Mouse (Mus musculus) limb, embryonic 15.5 days (tissue): ENCODE results near the gene Glrb. TPM values are rescaled to one million over a fixed set of nuclear protein-coding genes. Genes with fewer than 3 reads are reported as not detected.

Experiments
- ATAC-seq: fragments of 200-750 bp; cut with Nextera tagmentation; 2 replicates; pipeline ENCODE4 v1.8.0; 2017; ENCODE audit warnings: low read depth, moderate TSS enrichment; ENCODE audit not compliant: insufficient number of reproducible peaks, low FRiP score, low TSS enrichment
- H3K27ac ChIP-seq: fragments of 300-500 bp; sonication (generic); 2 replicates; pipeline ENCODE4 v1.5.1; 2015; ENCODE audit warnings: moderate library complexity, mild to moderate bottlenecking, inconsistent platforms
- H3K27me3 ChIP-seq: fragments of 300-500 bp; sonication (generic); 2 replicates; pipeline ENCODE4 v1.6.1; 2015; ENCODE audit warnings: inconsistent platforms
- H3K36me3 ChIP-seq: fragments of 300-500 bp; sonication (generic); 2 replicates; pipeline ENCODE4 v1.6.1; 2015; ENCODE audit warnings: inconsistent platforms
- H3K4me1 ChIP-seq: fragments of 300-500 bp; sonication (generic); 2 replicates; pipeline ENCODE4 v1.6.1; 2015; ENCODE audit warnings: inconsistent platforms
- H3K4me2 ChIP-seq: fragments of 300-500 bp; sonication (generic); 2 replicates; pipeline ENCODE4 v1.6.1; 2015; ENCODE audit warnings: mild to moderate bottlenecking, inconsistent platforms
- H3K4me3 ChIP-seq: fragments of 300-500 bp; sonication (generic); 2 replicates; pipeline ENCODE4 v1.5.1; 2015; ENCODE audit warnings: mild to moderate bottlenecking, inconsistent platforms
- H3K9ac ChIP-seq: fragments of 300-500 bp; sonication (generic); 2 replicates; pipeline ENCODE4 v1.6.1; 2015; ENCODE audit warnings: inconsistent platforms
- H3K9me3 ChIP-seq: fragments of 300-500 bp; sonication (generic); 2 replicates; pipeline ENCODE4 v1.6.1; 2016; ENCODE audit warnings: inconsistent platforms
- WGBS: fragments of 180-500 bp; shearing (Covaris S2); methylation state at CpG from one replicate; pipeline ENCODE4 v1.1.7; 2015; 5-methylcytosine and 5-hydroxymethylcytosine counted together
- polyA plus RNA-seq: library from polyadenylated mRNA; unstranded; fragments of >200 nt; fragmentation: Nextera tagmentation; extraction: Ambion mirVana; gene quantifications from 2 replicates; pipeline ENCODE4 v1.2.1, GENCODE M21; 2015

The Glrb gene
- polyA plus RNA-seq, 1 experiment from 2014 or later, result 16.7 TPM

DNA sequence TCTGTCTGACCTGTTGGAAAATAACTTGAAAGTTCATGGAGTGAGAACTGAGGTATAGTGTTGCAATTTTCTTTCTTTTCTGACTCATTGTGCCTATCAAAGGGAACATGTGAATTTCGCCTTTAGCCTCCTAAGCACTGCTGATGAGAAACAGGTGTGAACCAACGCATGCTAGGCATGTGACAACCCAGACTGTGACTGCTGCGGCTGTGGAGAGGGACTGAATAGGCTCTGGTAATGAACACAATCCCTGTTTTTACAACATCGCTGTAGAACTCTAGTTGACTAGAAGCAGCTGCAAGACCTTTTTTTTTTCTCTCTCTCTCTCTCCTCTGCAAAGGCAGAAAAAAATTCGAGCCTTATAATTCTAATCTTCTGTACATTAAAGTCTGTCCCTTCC is 34.9 kb downstream of the Glrb start:
- peak; percentile 71; the same call in 1 of the 2 replicates for ATAC-seq
- Histone ChIP-seq H3K36me3 (no peaks in the 10 kb centered on the region), H3K9ac (no peak overlapping the region), H3K27ac (no peak overlapping the region; the same call in 1 of the 2 replicates), H3K27me3 (no peaks in the 10 kb centered on the region), H3K9me3 (no peaks in the 10 kb centered on the region), H3K4me3 (no peak overlapping the region), H3K4me2 (no peak overlapping the region), H3K4me1 (peaks cover 5% of the 10 kb centered on the region; the same call in 1 of the 2 replicates)
- WGBS, result 14% methylated on average over 5 of the region's 5 CpGs

DNA sequence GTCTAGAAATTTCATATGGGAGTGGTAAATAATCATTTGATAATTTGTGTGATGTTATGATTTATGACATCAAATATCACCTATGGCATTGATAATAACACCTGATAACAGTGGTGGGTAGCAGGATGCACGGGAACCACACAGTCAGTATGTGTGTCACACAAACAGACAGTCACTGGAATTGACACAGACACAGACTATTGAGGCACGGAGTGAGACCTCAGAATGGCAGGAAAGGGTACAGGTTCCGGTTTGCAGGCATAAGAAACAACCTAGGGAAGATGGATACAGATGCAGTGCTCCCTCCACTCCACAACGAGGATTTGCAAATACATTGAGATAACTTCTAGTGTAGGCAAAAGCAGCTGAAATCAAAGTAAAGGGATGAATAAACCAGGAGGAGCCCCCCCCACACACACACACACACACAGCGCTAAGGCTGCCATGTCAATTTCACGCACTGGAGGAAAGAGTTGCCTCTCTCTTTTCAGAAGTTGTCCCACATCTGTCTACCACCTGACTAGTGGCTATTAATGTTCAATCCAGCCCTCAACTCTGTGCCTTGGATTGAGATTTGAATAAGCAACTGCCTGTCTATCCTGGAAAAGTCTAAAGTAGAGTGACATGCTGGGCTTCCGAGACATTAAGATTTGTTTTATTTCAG is 38.6 kb downstream of the Glrb start:
- no peak for ATAC-seq
- WGBS, result 71% methylated on average over 7 of the region's 7 CpGs

DNA sequence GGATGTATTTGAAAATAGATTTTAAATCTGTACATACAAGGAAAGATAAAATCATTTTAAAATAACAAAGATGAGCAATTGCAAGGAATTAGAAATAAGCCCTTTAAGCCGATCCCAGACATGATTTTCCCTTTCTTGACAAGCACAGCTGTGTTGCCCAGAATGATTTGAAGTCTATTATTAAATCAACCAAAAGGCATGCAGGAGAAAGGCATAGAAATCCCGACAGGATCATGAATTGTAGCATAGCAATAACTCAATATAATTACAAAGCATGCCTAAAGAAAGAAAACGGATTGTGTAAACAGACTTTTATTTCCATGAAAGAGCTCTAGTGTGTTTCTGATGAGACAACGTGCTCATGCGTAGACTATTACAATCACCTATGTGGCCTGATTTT is 39.4 kb downstream of the Glrb start:
- WGBS, result 45% methylated on average over 5 of the region's 5 CpGs
- ATAC-seq, result no peak

More for the DNA sequence above, 38.6 kb downstream of the Glrb start:
- Histone ChIP-seq H3K27me3 (no peaks in the 10 kb centered on the region), H3K36me3 (no peaks in the 10 kb centered on the region), H3K27ac (no peak overlapping the region), H3K4me1 (no peaks in the 10 kb centered on the region), H3K4me3 (no peak overlapping the region), H3K9ac (no peak overlapping the region), H3K4me2 (no peak overlapping the region), H3K9me3 (no peaks in the 10 kb centered on the region)

DNA sequence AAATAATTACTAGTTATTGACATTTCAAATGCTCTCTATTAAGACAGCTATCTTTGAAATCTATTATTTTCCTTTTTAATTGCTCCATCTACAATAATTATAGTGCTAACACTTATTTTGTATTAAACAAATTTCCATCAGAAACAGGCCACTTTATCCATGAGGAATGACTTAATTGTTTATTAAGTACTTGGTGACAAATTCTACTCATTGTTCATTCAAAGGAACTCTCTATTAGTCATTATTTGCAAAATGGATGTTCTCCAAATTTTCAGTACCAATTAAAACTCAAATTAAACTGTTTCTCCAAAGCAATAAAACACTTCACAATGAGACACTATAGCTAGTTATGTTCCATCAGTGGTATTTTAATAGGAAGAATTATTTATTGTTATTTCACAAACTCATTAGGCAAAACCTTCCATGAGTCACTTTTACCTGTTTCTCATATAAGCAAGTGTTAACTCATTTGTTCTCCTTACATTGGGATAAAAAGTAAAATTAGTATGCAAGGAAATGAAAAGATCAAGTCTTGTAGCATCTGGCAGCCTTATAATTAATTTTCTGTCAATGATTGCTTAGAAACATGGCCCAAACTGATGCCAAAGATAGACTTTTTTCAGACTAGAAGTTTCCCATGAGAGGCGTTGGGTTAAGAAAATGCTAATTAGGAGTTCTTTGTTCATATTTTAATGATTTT is 41.8 kb downstream of the Glrb start:
- Histone ChIP-seq H3K4me3 (no peak overlapping the region), H3K27me3 (no peaks in the 10 kb centered on the region), H3K9ac (no peak overlapping the region), H3K4me1 (no peaks in the 10 kb centered on the region), H3K9me3 (no peaks in the 10 kb centered on the region), H3K27ac (no peak overlapping the region), H3K36me3 (no peaks in the 10 kb centered on the region), H3K4me2 (no peak overlapping the region)
- WGBS, result 88% methylated on average over 1 of the region's 1 CpGs
- no peak for ATAC-seq

More for the DNA sequence above, 39.4 kb downstream of the Glrb start:
- H3K36me3 ChIP-seq, result no peaks in the 10 kb centered on the region
- H3K9me3 ChIP-seq, result no peaks in the 10 kb centered on the region
- no peak overlapping the region for H3K9ac ChIP-seq
- no peak overlapping the region for H3K4me2 ChIP-seq
- no peak overlapping the region for H3K4me3 ChIP-seq
- H3K4me1 ChIP-seq, result no peaks in the 10 kb centered on the region
- H3K27ac ChIP-seq, result no peak overlapping the region
- no peaks in the 10 kb centered on the region for H3K27me3 ChIP-seq

DNA sequence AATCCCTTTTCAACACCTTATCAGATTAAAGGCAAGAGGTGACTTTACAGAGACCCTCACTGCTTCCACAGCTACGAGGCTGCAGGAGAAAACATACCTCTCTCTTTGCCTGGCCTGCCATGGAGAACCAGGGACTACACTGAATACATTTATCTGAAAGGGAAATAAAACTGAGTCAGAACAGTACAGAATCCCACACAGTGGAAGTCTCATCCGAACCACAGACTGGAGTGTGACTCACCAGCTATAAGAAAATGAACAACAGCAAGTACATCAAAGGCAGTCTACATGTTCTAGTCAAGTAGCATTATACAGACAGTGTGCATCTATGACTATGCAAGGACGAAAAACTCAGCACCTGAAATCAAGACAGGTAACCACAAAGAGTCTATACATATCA is 46.1 kb downstream of the Glrb start:
- Histone ChIP-seq H3K9me3 (no peaks in the 10 kb centered on the region), H3K4me2 (no peak overlapping the region), H3K27me3 (no peaks in the 10 kb centered on the region), H3K36me3 (no peaks in the 10 kb centered on the region), H3K9ac (no peak overlapping the region), H3K4me1 (no peaks in the 10 kb centered on the region), H3K27ac (no peak overlapping the region), H3K4me3 (no peak overlapping the region)
- 85% methylated on average over 3 of the region's 3 CpGs for WGBS
- ATAC-seq, result no peak

DNA sequence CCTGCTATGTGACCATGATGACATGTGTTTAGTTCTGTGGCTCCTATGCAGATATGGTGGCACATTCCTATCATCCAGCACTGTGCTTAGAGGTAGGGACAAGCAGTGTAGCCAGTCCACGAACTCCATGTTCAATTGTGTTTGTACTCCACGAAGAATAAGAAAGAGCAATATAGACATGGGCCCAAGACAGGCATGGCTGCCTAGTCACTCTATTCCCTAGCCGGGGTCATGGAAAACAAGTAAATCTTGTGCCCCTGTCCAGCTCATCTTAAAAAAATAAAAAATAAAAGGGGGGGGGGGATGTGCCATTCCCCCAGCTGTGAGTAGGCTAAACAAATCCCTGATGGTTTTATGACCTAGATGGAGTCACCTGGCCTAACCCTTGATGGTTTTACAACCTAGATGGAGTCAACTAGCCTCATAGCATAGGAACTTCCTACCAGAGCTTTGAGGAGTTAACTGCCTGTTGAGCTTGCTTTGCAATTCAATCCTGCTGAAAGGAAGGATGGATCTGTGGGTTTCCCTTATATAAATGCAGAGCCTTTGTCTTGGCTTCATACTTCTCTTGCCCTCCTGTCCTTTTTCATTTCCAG is 60.5 kb downstream of the Glrb start:
- Histone ChIP-seq H3K9me3 (no peaks in the 10 kb centered on the region), H3K27ac (no peak overlapping the region), H3K4me1 (no peaks in the 10 kb centered on the region), H3K4me3 (no peak overlapping the region), H3K27me3 (no peaks in the 10 kb centered on the region), H3K36me3 (no peaks in the 10 kb centered on the region), H3K4me2 (no peak overlapping the region), H3K9ac (no peak overlapping the region)
- ATAC-seq, result no peak
- 79% methylated on average over 3 of the region's 3 CpGs for WGBS

DNA sequence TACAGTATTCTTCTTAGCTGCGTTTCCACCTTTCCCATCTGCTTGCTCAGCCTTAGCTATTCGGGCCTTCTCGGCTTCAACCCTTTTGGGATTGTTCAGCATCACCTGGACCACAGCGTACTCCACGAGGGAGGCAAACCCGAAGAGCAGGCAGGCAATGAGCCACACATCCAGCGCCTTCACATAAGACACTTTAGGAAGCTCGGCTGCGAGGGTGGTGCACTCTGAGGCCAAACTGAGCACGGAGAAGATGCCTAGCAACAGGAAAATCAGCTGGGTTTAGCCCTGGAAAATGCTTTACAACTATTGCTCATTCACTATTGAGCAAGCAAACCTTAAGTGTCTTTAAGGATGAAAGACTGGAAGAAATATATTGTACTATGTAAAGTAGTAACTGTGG is 62.5 kb downstream of the Glrb start:
- H3K27me3 ChIP-seq, result no peaks in the 10 kb centered on the region
- H3K36me3 ChIP-seq, result no peaks in the 10 kb centered on the region
- no peak overlapping the region for H3K27ac ChIP-seq
- 85% methylated on average over 10 of the region's 10 CpGs for WGBS
- no peaks in the 10 kb centered on the region for H3K4me1 ChIP-seq
- no peak overlapping the region for H3K4me2 ChIP-seq
- no peaks in the 10 kb centered on the region for H3K9me3 ChIP-seq
- no peak overlapping the region for H3K9ac ChIP-seq
- no peak overlapping the region for H3K4me3 ChIP-seq
- ATAC-seq, result no peak

DNA sequence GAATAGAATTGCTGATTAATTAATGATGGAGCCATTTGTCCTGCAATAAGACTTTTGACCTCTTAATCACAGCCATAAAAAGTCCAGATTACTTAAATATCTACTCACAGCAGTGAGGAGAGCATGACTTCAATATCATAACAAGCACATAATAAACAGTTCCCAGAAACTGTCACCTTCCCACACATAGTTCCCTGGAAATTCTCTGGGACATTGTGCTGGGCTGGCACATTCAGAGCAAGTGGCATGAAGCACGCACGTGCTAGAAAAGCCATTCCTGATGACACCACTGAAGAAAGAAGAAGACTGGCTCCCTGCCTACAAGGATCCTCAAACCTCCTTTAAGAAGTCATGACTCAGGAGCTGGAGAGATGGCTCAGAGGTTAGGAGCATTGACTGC is 67.8 kb downstream of the Glrb start:
- Histone ChIP-seq H3K9ac (no peak overlapping the region), H3K27ac (no peak overlapping the region), H3K4me3 (no peak overlapping the region), H3K9me3 (no peaks in the 10 kb centered on the region), H3K4me2 (no peak overlapping the region), H3K27me3 (no peaks in the 10 kb centered on the region), H3K36me3 (no peaks in the 10 kb centered on the region), H3K4me1 (no peaks in the 10 kb centered on the region)
- ATAC-seq, result no peak
- 55% methylated on average over 2 of the region's 2 CpGs for WGBS

DNA sequence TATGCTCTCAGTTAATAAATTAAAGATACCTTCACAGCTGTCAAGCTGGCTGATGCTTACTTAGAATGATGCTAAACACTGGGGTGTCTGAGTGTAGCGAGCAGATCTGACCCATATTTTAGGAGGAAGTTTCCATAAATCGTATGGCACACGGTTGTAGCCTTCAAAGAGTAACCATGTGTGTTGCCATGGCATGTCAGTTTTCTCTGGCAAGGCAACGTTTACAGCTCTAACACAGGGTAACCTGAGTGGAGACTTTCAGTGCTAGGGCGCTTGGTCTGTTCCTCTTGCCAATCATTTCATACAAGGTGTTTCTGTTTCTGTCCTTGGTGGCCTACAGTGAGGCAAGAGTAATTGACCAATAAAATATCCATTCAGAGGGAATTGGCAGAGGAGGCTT is 73.6 kb downstream of the Glrb start:
- Histone ChIP-seq H3K4me2 (no peak overlapping the region), H3K9ac (no peak overlapping the region), H3K9me3 (no peaks in the 10 kb centered on the region), H3K4me3 (no peak overlapping the region), H3K4me1 (no peaks in the 10 kb centered on the region; the same call in 1 of the 2 replicates), H3K27me3 (no peaks in the 10 kb centered on the region), H3K36me3 (no peaks in the 10 kb centered on the region), H3K27ac (no peak overlapping the region)
- 31% methylated on average over 5 of the region's 5 CpGs for WGBS
- ATAC-seq, result peak; percentile 72

DNA sequence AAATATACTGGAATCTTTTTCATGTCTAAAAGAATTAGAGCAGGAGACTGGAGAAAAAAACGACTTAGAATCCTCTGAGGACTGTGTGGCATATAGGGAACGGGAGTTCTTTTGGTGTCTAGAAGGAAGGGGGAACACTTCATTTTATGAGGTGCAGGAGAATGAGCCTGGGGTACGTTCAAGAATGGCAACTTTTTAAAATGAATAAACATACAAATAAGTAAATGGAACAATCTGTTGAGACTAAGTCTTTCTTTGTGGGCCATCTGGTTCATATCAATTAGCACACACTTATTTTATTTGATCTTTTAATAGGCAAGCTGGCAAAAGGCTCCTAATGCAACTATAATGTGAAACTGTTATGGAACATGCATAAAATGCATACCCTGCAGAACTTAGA is 75.9 kb downstream of the Glrb start:
- Histone ChIP-seq H3K9me3 (no peaks in the 10 kb centered on the region), H3K9ac (no peak overlapping the region), H3K4me2 (no peak overlapping the region), H3K27ac (no peak overlapping the region), H3K36me3 (no peaks in the 10 kb centered on the region), H3K4me3 (no peak overlapping the region), H3K27me3 (no peaks in the 10 kb centered on the region), H3K4me1 (no peaks in the 10 kb centered on the region; the same call in 1 of the 2 replicates)
- no peak for ATAC-seq
- WGBS, result 21% methylated on average over 3 of the region's 3 CpGs

DNA sequence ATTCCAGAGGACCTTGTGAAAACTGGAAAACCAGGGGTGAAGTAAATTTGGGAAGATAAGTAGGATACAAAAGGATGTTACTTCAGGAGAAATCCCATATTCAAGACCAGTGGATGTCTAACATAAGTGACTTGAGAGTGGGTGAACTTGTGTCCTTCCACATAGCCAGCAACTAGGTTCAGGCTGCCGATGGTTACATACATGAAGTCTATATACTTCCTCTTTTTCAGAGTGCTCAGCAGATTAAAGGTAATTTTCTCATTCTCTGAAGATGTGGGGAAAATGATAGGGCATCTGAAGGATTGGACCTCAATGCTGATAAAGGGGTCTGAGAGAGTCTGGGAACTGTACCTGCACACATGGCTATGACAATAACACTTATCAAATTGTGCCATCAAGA is 89.5 kb downstream of the Glrb start:
- 91% methylated on average over 1 of the region's 1 CpGs for WGBS

DNA sequence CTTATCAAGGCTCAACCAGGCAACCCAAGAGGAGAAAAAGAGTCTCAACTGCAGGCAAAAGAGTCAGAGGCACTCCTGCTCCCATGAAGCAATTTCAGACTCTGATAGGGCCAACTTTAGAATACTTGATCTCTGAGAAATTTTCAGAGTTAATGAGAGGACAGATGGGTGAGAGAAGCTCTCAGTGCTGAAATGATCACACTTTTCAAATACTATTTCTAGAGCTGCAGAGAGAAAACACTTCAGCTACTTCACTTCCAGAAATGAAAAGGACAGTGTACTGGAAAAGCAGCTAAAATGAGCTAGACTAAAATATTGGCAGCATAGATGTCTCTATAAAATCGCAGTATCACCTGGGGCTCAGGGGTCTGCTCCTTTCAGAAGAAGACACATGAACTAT is 94.8 kb downstream of the Glrb start:
- H3K9me3 ChIP-seq, result no peaks in the 10 kb centered on the region
- ATAC-seq, result no peak
- H3K27me3 ChIP-seq, result no peaks in the 10 kb centered on the region
- no peak overlapping the region for H3K9ac ChIP-seq
- no peaks in the 10 kb centered on the region for H3K4me1 ChIP-seq
- H3K27ac ChIP-seq, result no peak overlapping the region
- WGBS, result 96% methylated on average over 1 of the region's 1 CpGs
- H3K4me3 ChIP-seq, result no peak overlapping the region
- H3K36me3 ChIP-seq, result no peaks in the 10 kb centered on the region
- H3K4me2 ChIP-seq, result no peak overlapping the region

More for the DNA sequence above, 89.5 kb downstream of the Glrb start:
- Histone ChIP-seq H3K27ac (no peak overlapping the region), H3K27me3 (no peaks in the 10 kb centered on the region), H3K36me3 (no peaks in the 10 kb centered on the region), H3K4me1 (no peaks in the 10 kb centered on the region), H3K4me2 (no peak overlapping the region), H3K4me3 (no peak overlapping the region), H3K9ac (no peak overlapping the region), H3K9me3 (no peaks in the 10 kb centered on the region)
- no peak for ATAC-seq
